Mouse (Mus musculus): ENCODE measurements around the gene Olfr77. TPM values are rescaled to one million over a fixed set of nuclear protein-coding genes. Genes with fewer than 3 reads are reported as not detected.

Olfr77 gene
- 0.29 and 0.30 TPM in 2 replicates for polyA plus RNA-seq (2015; fragmentation: Nextera tagmentation; extraction: Ambion mirVana)

- 87% methylated on average over 2 of the region's 2 CpGs for WGBS
- H3K9me3 ChIP-seq: peaks cover 4% of the 10 kb centered on the region; the same call in 1 of the 2 replicates
- H3K9ac ChIP-seq: no peak within 1 kb of the TSS
- no peaks in the 10 kb centered on the region for H3K36me3 ChIP-seq
- no peaks in the 10 kb centered on the region for H3K4me1 ChIP-seq
- no peak within 1 kb of the TSS for H3K4me2 ChIP-seq
- no peaks in the 10 kb centered on the region for H3K27me3 ChIP-seq
- no peak within 1 kb of the TSS for H3K4me3 ChIP-seq
- ATAC-seq (ENCODE audit: insufficient number of reproducible peaks, insufficient read depth, low FRiP score, low TSS enrichment, low read depth): no peak
- no peak within 1 kb of the TSS for H3K27ac ChIP-seq
These were observed at the start of gene Olfr77 for GRCm38 (mm10) chr9:19916565-19916964. Olfr77 (plus strand) TSS chr9:19916865.

GRCm38 (mm10) chr9:19887904-19888303 is 28.8 kb upstream of the Olfr77 start, which contains the start of gene Olfr862:
Olfr862 (minus strand) TSS chr9:19888004.
- H3K9me3 ChIP-seq: peaks cover 8% of the 10 kb centered on the region; the same call in 1 of the 2 replicates
- no peaks in the 10 kb centered on the region for H3K4me1 ChIP-seq
- no peaks in the 10 kb centered on the region for H3K27me3 ChIP-seq
- H3K4me2 ChIP-seq: no peak within 1 kb of the TSS
- no peak within 1 kb of the TSS for H3K9ac ChIP-seq
- H3K4me3 ChIP-seq: no peak within 1 kb of the TSS
- H3K27ac ChIP-seq: no peak within 1 kb of the TSS
- no peaks in the 10 kb centered on the region for H3K36me3 ChIP-seq
- no peak for ATAC-seq (ENCODE audit: insufficient number of reproducible peaks, insufficient read depth, low FRiP score, low TSS enrichment, low read depth)

GRCm38 (mm10) chr9:19911170-19911569 is 5.5 kb upstream of the Olfr77 start:
- Histone ChIP-seq H3K36me3 (no peaks in the 10 kb centered on the region), H3K9me3 (peaks cover 10% of the 10 kb centered on the region; the same call in 1 of the 2 replicates), H3K27ac (no peak overlapping the region), H3K4me2 (no peak overlapping the region), H3K4me1 (no peaks in the 10 kb centered on the region), H3K9ac (no peak overlapping the region), H3K27me3 (no peaks in the 10 kb centered on the region), H3K4me3 (no peak overlapping the region)
- ATAC-seq (ENCODE audit: insufficient number of reproducible peaks, insufficient read depth, low FRiP score, low TSS enrichment, low read depth): no peak
- 60% methylated on average over 4 of the region's 4 CpGs for WGBS

Other genes starting within 250 kb of the Olfr77 start
- not detected in 2 replicates for gene Olfr857, start 207.4 kb upstream of the Olfr77 start, polyA plus RNA-seq (2015; fragmentation: Nextera tagmentation; extraction: Ambion mirVana)
- gene Olfr58, start 136.6 kb upstream of the Olfr77 start, polyA plus RNA-seq (2015; fragmentation: Nextera tagmentation; extraction: Ambion mirVana): not detected in 2 replicates
- gene Olfr859, start 112.0 kb upstream of the Olfr77 start, polyA plus RNA-seq (2015; fragmentation: Nextera tagmentation; extraction: Ambion mirVana): not detected in 2 replicates
- not detected in 2 replicates for gene Olfr860, start 67.1 kb upstream of the Olfr77 start, polyA plus RNA-seq (2015; fragmentation: Nextera tagmentation; extraction: Ambion mirVana)
- not detected in 2 replicates for gene Olfr862, start 28.9 kb upstream of the Olfr77 start, polyA plus RNA-seq (2015; fragmentation: Nextera tagmentation; extraction: Ambion mirVana)
- gene Olfr866, start 111.2 kb downstream of the Olfr77 start, polyA plus RNA-seq (2015; fragmentation: Nextera tagmentation; extraction: Ambion mirVana): not detected in 2 replicates
- not detected in 2 replicates for gene Olfr867, start 140.7 kb downstream of the Olfr77 start, polyA plus RNA-seq (2015; fragmentation: Nextera tagmentation; extraction: Ambion mirVana)
- not detected in 2 replicates for gene Olfr868, start 181.8 kb downstream of the Olfr77 start, polyA plus RNA-seq (2015; fragmentation: Nextera tagmentation; extraction: Ambion mirVana)
- gene Olfr869, start 212.1 kb downstream of the Olfr77 start, polyA plus RNA-seq (2015; fragmentation: Nextera tagmentation; extraction: Ambion mirVana): not detected in 2 replicates